Mouse (Mus musculus): ENCODE measurements around the gene Coro2b. TPM values are rescaled to one million over a fixed set of nuclear protein-coding genes. Genes with fewer than 3 reads are reported as not detected.

Gene Coro2b
- total RNA-seq, 1 experiment, result 4.8 TPM

DNA sequence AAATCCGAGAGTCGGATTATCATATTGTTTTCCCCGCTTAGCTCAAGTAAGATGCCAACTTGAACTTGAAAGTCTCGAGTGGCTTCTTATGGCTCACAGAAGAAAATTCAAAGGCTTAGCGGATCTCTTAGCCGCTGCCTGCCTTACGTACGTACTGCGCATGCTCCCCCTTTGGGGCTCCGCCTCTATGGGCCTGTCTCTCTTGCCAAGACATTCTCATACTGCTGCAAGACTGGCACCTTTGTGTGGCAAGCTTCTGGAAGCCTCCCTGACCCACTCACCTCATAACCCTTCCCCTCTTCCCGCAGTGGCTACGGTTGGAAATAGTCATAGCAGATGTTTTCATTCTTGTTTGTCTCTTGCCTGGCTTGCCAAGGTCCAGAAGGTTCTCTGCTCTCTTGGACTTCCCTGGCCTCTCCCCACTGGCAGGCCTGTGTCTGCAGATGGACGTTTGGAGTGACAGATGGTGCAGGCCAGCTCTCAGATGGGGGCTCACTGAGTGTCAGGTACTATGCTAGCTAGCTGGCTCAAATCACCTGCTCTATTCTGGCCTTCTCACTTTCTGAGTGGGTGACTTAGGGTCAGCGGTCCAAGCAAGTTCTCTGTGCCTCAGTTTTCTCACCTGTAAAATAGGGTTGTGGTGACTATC is 65.2 kb downstream of the Coro2b start:
- H3K4me3 ChIP-seq (ENCODE audit: insufficient read depth in 1 of 2, low read depth in 1 of 2, low read length in 2 of 2, poor library complexity in 1 of 2, severe bottlenecking in 1 of 2), result no peak overlapping the region
- H3K36me3 ChIP-seq (ENCODE audit: control insufficient read depth, insufficient read depth, low read length, poor library complexity, severe bottlenecking), result no peaks in the 10 kb centered on the region
- H3K4me1 ChIP-seq (ENCODE audit: control insufficient read depth in 2 of 2, insufficient read depth in 2 of 2, low read length in 2 of 2, poor library complexity in 1 of 2), result peaks cover 4 to 22% of the 10 kb centered on the region in 2 experiments; a peak in 3 of 4 replicates
- H3K9ac ChIP-seq (ENCODE audit: insufficient read depth, low read depth, low read length, poor library complexity, severe bottlenecking), result no peak overlapping the region
- TF ChIP-seq CHD2 (IDR thresholded peaks at IDR 0.05; ENCODE audit: low read depth, low read length), result no peak
- no peak for TF ChIP-seq ZC3H11A (IDR thresholded peaks at IDR 0.05; ENCODE audit: borderline replicate concordance, low read depth, low read length)
- no peak for TF ChIP-seq MAFK (IDR thresholded peaks at IDR 0.05; ENCODE audit: insufficient read depth, low read depth, low read length)
- no peak for TF ChIP-seq ZNF384 (IDR thresholded peaks at IDR 0.05; ENCODE audit: low read depth, low read length)
- no peak for TF ChIP-seq HCFC1 (IDR thresholded peaks at IDR 0.05; ENCODE audit: borderline replicate concordance, insufficient read depth, low read length)
- in situ Hi-C loops (cut with MboI; ENCODE audit: low sequenced_read_pairs in 2 of 2, unreplicated experiment in 2 of 2), result loop anchor here (5.0 kb wide), 1 partner anchor 81 kb away; no protein-coding TSS in a partner anchor
- H3K9me3 ChIP-seq (ENCODE audit: control insufficient read depth, insufficient read depth, low read depth, low read length), result no peaks in the 10 kb centered on the region
- DNase-seq (ENCODE audit: low read depth, low spot score), result no peak
- no peak overlapping the region for H3K27ac ChIP-seq (ENCODE audit: insufficient read depth, low read depth, low read length, poor library complexity, severe bottlenecking)

DNA sequence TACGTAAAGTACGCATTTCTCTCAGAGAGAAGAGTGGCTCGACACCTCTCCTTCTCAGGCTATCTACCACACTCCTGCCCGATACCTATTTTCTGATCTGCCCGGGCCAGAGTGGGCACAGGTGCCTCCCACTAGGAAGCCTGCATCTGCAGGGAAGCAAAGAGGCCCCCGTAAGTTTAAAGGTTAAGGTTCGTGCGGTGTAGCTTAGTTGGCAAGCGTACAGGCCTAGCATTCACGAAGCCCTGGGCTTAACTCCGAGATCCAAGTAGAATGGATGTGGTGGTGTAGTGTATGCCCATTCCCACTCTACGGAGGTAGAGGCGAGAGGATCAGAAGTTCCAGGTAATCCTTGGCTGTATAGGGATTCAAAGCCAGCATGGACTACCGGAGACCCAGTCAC is 65.8 kb downstream of the Coro2b start:
- H3K9ac ChIP-seq (ENCODE audit: insufficient read depth, low read depth, low read length, poor library complexity, severe bottlenecking), result peak overlapping the region; percentile 31; the same call in 1 of the 2 replicates
- no peak overlapping the region for H3K27ac ChIP-seq (ENCODE audit: insufficient read depth, low read depth, low read length, poor library complexity, severe bottlenecking)
- no peak for DNase-seq (ENCODE audit: low read depth, low spot score)
- H3K4me3 ChIP-seq (ENCODE audit: insufficient read depth in 1 of 2, low read depth in 1 of 2, low read length in 2 of 2, poor library complexity in 1 of 2, severe bottlenecking in 1 of 2), result no peak overlapping the region
- no peaks in the 10 kb centered on the region for H3K9me3 ChIP-seq (ENCODE audit: control insufficient read depth, insufficient read depth, low read depth, low read length)
- no peaks in the 10 kb centered on the region for H3K36me3 ChIP-seq (ENCODE audit: control insufficient read depth, insufficient read depth, low read length, poor library complexity, severe bottlenecking)
- TF ChIP-seq ZNF384 (IDR thresholded peaks at IDR 0.05; ENCODE audit: low read depth, low read length), result no peak
- no peak for TF ChIP-seq ZC3H11A (IDR thresholded peaks at IDR 0.05; ENCODE audit: borderline replicate concordance, low read depth, low read length)
- no peak for TF ChIP-seq CHD2 (IDR thresholded peaks at IDR 0.05; ENCODE audit: low read depth, low read length)
- no peak for TF ChIP-seq MAFK (IDR thresholded peaks at IDR 0.05; ENCODE audit: insufficient read depth, low read depth, low read length)
- no peak for TF ChIP-seq HCFC1 (IDR thresholded peaks at IDR 0.05; ENCODE audit: borderline replicate concordance, insufficient read depth, low read length)
- in situ Hi-C loops (cut with MboI; ENCODE audit: low sequenced_read_pairs in 2 of 2, unreplicated experiment in 2 of 2), result loop anchor here (5.0 kb wide), 1 partner anchor 81 kb away; no protein-coding TSS in a partner anchor
- peaks cover 4 to 22% of the 10 kb centered on the region in 2 experiments; a peak in 3 of 4 replicates for H3K4me1 ChIP-seq (ENCODE audit: control insufficient read depth in 2 of 2, insufficient read depth in 2 of 2, low read length in 2 of 2, poor library complexity in 1 of 2)

GRCm38 (mm10) chr9:62470398-62470797 is 66.4 kb downstream of the Coro2b start:
- no peaks in the 10 kb centered on the region for H3K9me3 ChIP-seq (ENCODE audit: control insufficient read depth, insufficient read depth, low read depth, low read length)
- in situ Hi-C loops (cut with MboI; ENCODE audit: low sequenced_read_pairs in 2 of 2, unreplicated experiment in 2 of 2), result loop anchor here (5.0 kb wide), 1 partner anchor 82 kb away; no protein-coding TSS in a partner anchor
- no peak overlapping the region for H3K4me3 ChIP-seq (ENCODE audit: insufficient read depth in 1 of 2, low read depth in 1 of 2, low read length in 2 of 2, poor library complexity in 1 of 2, severe bottlenecking in 1 of 2)
- no peak overlapping the region for H3K9ac ChIP-seq (ENCODE audit: insufficient read depth, low read depth, low read length, poor library complexity, severe bottlenecking)
- no peak overlapping the region for H3K27ac ChIP-seq (ENCODE audit: insufficient read depth, low read depth, low read length, poor library complexity, severe bottlenecking)
- H3K36me3 ChIP-seq (ENCODE audit: control insufficient read depth, insufficient read depth, low read length, poor library complexity, severe bottlenecking), result no peaks in the 10 kb centered on the region
- peaks cover 4 to 22% of the 10 kb centered on the region in 2 experiments; a peak in 3 of 4 replicates for H3K4me1 ChIP-seq (ENCODE audit: control insufficient read depth in 2 of 2, insufficient read depth in 2 of 2, low read length in 2 of 2, poor library complexity in 1 of 2)
- TF ChIP-seq ZC3H11A (IDR thresholded peaks at IDR 0.05; ENCODE audit: borderline replicate concordance, low read depth, low read length) (peak; percentile 92), ZNF384 (IDR thresholded peaks at IDR 0.05; ENCODE audit: low read depth, low read length) (no peak)
- DNase-seq (ENCODE audit: low read depth, low spot score), result peak; percentile 75

DNA sequence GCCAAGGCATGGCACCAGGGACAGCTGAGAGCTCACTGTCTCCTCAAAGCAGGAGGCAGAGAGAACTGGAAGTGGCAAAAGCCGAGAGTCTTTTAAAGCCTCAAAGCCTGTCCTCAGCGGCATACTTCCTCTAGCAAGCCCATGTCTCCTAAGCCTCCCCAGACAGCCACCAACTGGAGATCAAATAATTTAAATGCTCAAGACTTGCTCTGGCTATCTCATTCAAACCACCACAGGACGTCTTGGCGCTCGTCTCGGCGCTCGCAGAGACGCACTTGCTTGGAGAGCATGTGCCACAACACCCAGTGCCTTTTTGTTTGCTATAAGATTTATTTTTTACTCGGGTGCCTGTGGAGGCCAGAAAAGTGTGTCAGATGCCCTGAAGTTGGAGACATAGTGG is 67.1 kb downstream of the Coro2b start:
- in situ Hi-C loops (cut with MboI; ENCODE audit: low sequenced_read_pairs in 2 of 2, unreplicated experiment in 2 of 2), result loop anchor here (5.0 kb wide), 1 partner anchor 83 kb away; no protein-coding TSS in a partner anchor
- Histone ChIP-seq H3K9me3 (ENCODE audit: control insufficient read depth, insufficient read depth, low read depth, low read length) (no peaks in the 10 kb centered on the region), H3K36me3 (ENCODE audit: control insufficient read depth, insufficient read depth, low read length, poor library complexity, severe bottlenecking) (no peaks in the 10 kb centered on the region), H3K4me3 (ENCODE audit: insufficient read depth in 1 of 2, low read depth in 1 of 2, low read length in 2 of 2, poor library complexity in 1 of 2, severe bottlenecking in 1 of 2) (no peak overlapping the region), H3K4me1 (ENCODE audit: control insufficient read depth in 2 of 2, insufficient read depth in 2 of 2, low read length in 2 of 2, poor library complexity in 1 of 2) (peaks cover 4 to 22% of the 10 kb centered on the region in 2 experiments; a peak in 3 of 4 replicates), H3K9ac (ENCODE audit: insufficient read depth, low read depth, low read length, poor library complexity, severe bottlenecking) (no peak overlapping the region), H3K27ac (ENCODE audit: insufficient read depth, low read depth, low read length, poor library complexity, severe bottlenecking) (no peak overlapping the region)
- no peak for DNase-seq (ENCODE audit: low read depth, low spot score)
- TF ChIP-seq CHD2 (IDR thresholded peaks at IDR 0.05; ENCODE audit: low read depth, low read length), result no peak
- TF ChIP-seq ZC3H11A (IDR thresholded peaks at IDR 0.05; ENCODE audit: borderline replicate concordance, low read depth, low read length), result no peak

All from ES-E14 (cell line).